Mouse (Mus musculus) cerebellum, postnatal 14 days (tissue): ENCODE results near the gene Smpdl3b.

ENCODE experiments used
- DNase-seq, 2 experiments: peaks; one replicate each; pipeline ENCODE4 v3.0.0; 2021; ENCODE audit warnings: mixed read lengths in 2 of 2

Smpdl3b gene

GRCm38 (mm10) chr4:132733071-132733770 is 23.8 kb downstream of the Smpdl3b start:
- peak; percentile 15 to 20 for DNase-seq

GRCm38 (mm10) chr4:132732148-132732684 is 24.8 kb downstream of the Smpdl3b start, which contains the start of gene Xkr8:
Xkr8 (minus strand) TSS chr4:132732546.
- DNase-seq = peak; percentile 86

DNA sequence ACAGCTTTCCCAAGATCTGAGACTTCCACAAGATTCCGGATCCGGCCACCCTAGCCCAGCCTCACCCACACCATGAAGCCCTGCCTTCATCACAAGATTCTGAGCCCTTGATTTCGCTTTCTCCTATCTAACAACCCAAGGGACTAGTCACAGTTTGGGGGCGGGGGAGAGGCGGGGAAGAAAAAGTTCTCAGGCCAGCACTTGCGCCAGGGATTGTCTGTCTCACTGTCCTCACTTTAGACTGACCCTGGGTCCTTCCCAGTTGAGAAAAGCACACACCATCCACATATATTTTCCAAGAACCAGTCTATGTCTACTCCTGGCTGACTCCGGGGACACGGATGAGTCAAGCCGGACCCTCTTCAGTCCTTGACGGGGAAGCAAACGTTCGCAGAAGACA is 25.4 kb downstream of the Smpdl3b start:
- DNase-seq = no peak

DNA sequence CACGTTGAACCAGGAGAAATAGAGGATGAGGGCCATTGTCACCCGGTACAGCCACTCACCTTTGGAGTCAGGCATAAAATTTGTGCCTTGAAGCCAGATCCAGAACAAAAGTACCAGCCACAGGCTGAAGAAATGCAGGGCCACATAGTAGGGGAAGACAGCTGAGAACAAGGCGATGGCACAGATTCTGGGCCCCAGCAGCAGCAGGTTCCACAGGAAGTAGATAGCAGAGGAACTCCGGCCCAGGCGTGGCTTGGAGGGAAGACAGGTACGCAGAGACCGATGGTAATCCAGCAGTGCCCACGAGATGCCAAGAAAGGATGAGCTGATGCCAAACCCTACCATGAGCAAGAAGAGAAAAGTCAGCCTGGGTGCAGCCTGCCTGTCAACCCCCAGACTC is 28.8 kb downstream of the Smpdl3b start:
- DNase-seq = no peak

DNA sequence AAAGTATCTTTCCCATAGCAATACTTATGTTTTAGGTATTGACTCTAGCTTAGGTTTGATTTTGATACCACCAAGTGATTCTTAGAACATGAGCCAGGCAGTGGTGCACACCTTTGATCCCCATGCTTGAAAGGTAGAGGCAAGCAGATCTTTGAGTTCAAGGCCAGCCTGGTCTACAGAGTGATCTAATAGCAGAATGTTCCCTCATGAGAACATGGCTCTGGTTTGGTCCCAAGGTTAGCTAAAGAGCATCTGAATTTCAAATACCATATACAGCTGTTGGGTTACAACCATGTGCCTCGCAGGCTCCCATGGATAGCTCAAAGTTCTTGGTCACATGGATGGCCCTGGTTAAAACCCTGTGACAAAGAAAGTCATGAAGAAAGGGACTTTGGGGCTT is 38.8 kb downstream of the Smpdl3b start:
- DNase-seq = no peak

- DNase-seq = no peak
These were observed 43.9 kb downstream of the Smpdl3b start for GRCm38 (mm10) chr4:132713181-132713580.

- no peak for DNase-seq
These were observed 50.2 kb downstream of the Smpdl3b start for GRCm38 (mm10) chr4:132706885-132707284.

DNA sequence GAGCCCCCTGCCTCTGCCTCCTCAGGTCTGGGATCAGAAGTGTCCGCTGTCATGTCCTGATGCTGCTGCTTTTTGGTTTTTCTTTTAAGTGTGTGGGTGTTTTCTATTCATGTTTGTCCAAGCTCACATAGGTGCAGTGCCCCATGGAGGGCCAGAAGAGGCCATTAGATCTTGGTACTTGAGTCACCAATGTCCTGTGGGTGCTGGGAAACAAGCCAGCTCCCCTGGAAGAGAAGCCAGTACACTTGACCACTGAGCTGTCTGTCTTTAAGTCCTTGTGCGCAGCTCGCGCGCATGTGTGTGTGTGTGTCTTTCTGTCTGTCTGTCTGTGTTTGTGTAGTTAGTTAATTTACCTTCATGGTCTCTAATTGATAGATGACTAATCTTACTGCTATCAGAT is 55.0 kb downstream of the Smpdl3b start:
- DNase-seq = no peak

DNA sequence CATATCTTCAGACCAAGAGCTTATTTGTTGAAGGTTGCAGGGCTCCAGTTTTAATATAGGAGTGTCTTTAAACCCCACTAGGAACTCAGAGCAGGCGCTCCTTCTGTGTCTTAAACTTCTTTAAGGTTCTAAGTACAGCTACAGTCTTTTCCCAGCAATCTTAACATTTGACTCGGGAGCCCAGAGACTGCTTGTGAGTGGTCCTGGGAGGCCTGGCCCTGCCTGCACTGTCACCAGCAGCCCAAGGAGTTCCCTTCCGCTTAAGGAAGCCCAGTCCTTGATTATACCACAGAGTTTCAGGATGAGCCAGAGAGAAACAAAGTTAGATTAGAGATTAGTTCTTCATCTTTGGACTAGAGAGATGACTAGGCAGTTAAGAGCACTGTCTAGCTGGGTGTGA is 63.7 kb downstream of the Smpdl3b start:
- DNase-seq = no peak

- no peak for DNase-seq
These were observed 67.4 kb downstream of the Smpdl3b start for GRCm38 (mm10) chr4:132689634-132690033.
